Mouse (Mus musculus) left cerebral cortex, adult 18-20 months (tissue): ENCODE data around the gene Mdh2. TPM values are rescaled to one million over a fixed set of nuclear protein-coding genes. Genes with fewer than 3 reads are reported as not detected.

Source experiments
- DNase-seq, 2 experiments: peaks; one replicate each; pipeline ENCODE4 v3.0.0; 2021 to 2022; ENCODE audit warnings: low spot score in 2 of 2, mixed read lengths in 1 of 2
- microRNA-seq, 2 experiments: library from miRNA; unstranded; fragments of <30 nt; microRNA quantifications; one replicate each; pipeline ENCODE4 v1.2.0; 2021
- total RNA-seq, 2 experiments: library from RNA; stranded (reverse); gene quantifications; 2 replicates each; pipeline ENCODE4 v1.2.3; 2021

Mdh2 gene
- total RNA-seq, 2 experiments from 2014 or later, result 431 to 433 TPM

DNA sequence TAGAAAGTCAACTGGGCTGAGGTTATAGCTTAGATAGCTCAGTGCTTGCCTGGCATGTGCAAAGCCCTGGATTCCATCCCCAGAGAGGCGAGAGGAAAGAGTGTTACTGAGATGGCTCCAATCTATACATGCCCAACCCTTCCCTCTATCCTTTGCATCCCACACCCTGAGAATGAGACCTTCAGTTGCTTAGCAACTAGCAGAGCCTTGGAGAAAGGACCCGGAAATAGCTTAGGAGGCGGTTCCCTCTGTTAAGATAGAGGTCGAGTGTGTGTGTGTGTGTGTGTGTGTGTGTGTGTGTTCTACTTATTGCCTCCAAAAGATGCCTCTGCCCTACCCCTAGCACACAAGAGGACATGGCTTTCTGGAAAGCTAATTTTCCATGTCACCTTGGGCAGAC, 54.4 kb downstream of the Mdh2 start:
- peak; percentile 52 to 60 for DNase-seq

DNA sequence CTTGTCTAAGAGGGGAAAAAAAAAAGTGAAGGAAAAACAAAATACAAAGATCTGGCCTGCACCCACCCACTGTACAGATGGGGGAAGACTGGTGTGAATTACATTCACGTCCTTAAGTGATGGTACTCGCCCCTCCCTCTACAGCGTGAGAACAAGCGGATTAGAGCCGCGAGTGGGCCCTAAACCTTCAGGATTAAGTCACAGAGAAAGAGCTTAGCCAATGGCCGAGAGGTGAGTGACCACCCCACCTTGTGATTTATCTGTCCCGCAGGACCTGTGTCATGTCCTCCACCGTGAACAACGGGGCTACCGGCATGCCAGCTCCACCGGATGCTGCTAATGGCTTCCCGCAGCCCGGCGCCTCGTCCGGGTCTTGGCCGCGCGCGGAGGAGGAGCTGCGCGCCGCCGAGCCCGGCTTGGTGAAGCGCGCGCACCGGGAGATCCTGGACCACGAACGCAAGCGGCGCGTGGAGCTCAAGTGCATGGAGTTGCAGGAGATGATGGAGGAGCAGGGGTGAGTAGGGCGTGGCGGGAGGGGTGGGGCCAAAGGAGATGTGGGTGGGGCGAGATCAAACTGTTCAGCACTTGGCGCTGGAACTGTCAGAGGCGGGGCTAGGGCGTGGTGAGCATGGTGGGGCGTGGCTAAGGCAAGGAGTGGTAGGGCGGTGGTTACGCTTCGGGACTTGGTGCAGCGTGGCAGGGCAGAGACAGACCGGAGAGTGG, 56.6 kb downstream of the Mdh2 start:
- DNase-seq, result peak; percentile 71 to 73

DNA sequence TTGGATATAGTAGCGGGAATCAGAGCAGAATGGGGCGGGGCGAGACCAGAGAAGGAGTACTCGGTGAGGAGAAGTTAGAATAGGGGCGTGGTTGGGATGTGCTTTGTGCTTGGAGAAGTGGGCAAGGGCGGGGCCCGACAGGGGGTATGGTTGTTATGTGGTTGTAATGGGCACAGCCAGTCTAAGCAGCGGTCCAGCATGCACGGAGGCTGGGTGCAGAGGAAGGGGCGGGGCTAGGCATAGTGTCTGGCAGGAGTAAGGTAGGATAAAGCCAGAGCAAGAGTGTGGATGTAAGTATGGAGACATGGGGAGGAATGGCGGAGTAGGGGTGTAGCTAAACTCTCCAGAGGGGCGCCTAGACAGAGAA, 57.2 kb downstream of the Mdh2 start:
- no peak for DNase-seq

DNA sequence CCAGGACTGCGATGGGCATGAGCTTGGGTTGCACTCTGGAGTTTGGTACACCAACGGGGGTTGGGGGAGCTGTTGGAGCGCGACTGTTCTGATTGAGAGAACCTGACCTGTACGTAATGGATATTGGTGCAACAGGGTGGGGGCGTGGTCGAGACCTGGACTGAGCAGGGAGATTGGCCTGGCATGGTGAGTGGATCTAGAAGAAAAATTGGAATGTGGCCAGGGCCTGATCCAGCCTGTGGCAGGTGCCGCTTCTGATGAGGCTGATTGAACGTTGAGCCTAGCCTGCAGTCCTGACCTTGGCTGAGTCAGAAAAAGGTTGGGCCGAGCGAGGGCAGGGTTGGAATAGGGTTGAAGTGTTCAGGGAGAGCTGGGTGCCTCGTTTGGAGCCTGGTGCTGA, 57.7 kb downstream of the Mdh2 start:
- no peak for DNase-seq

Small RNAs within 50 kb of the gene (microRNA-seq; reads per million reads assigned to microRNA genes)
- gene Gm23268, result 0 reads per million in 2 experiments
- 0.63 to 2.0 reads per million in 2 experiments for gene Mir7034

Other genes starting within 250 kb of the Mdh2 start
- 10 to 100 TPM; 38.6 to 45.8 TPM for gene Hip1, start 233.4 kb upstream of the Mdh2 start, total RNA-seq
- not detected for gene Ccl26, start 214.9 kb upstream of the Mdh2 start, total RNA-seq
- gene Ccl24, start 205.4 kb upstream of the Mdh2 start, total RNA-seq, result under 1 TPM in 1 of 2 experiments, not detected in 1; 0.42 TPM
- gene Rhbdd2, start 145.9 kb upstream of the Mdh2 start, total RNA-seq, result 10 to 100 TPM; 92.6 to 96.2 TPM
- gene Por, start 108.4 kb upstream of the Mdh2 start, total RNA-seq, result 10 to 100 TPM; 87.6 to 90.4 TPM
- 10 to 100 TPM; 18.3 to 22.4 TPM for gene Tmem120a, start 34.0 kb upstream of the Mdh2 start, total RNA-seq
- gene Styxl1, start 95 bp upstream of the Mdh2 start, total RNA-seq, result not detected
- gene Srrm3, start 28.4 kb downstream of the Mdh2 start, total RNA-seq, result 10 to 100 TPM; 94.9 to 95.4 TPM
- gene Hspb1, start 109.4 kb downstream of the Mdh2 start, total RNA-seq, result 10 to 100 TPM; 16.5 to 31.4 TPM
- gene Ywhag, start 156.1 kb downstream of the Mdh2 start, total RNA-seq, result 1,000 to 10,000 TPM; 1,157 to 1,215 TPM
- gene Ssc4d, start 196.1 kb downstream of the Mdh2 start, total RNA-seq, result 1 to 10 TPM in 1 of 2 experiments, under 1 TPM in 1; 0.79 to 1.3 TPM
- gene Zp3, start 201.6 kb downstream of the Mdh2 start, total RNA-seq, result not detected
- gene Dtx2, start 216.3 kb downstream of the Mdh2 start, total RNA-seq, result 10 to 100 TPM in 1 of 2 experiments, 1 to 10 TPM in 1; 8.3 to 10.2 TPM